Mouse (Mus musculus): ENCODE results near the gene Cfb. TPM values are rescaled to one million over a fixed set of nuclear protein-coding genes. Genes with fewer than 3 reads are reported as not detected.

Gene Cfb
- total and polyA plus RNA-seq, 3 experiments, result 0.19 to 3.1 TPM; not detected in 1

GRCm38 (mm10) chr17:34910982-34911381, 48.7 kb upstream of the Cfb start:
- TF ChIP-seq ZKSCAN1 (IDR thresholded peaks at IDR 0.05; ENCODE audit: low read depth, low read length) (no peak), NELFE (IDR thresholded peaks at IDR 0.05; ENCODE audit: low read depth, low read length) (no peak), ETS1 (IDR thresholded peaks at IDR 0.05; ENCODE audit: low read depth, low read length) (no peak), ZMIZ1 (IDR thresholded peaks at IDR 0.05; ENCODE audit: low read depth, low read length) (no peak), TCF12 (IDR thresholded peaks at IDR 0.05; ENCODE audit: low read depth, low read length) (no peak), TAL1 (IDR thresholded peaks at IDR 0.05; ENCODE audit: low read length) (no peak), UBTF (IDR thresholded peaks at IDR 0.05; ENCODE audit: borderline replicate concordance, insufficient read depth, low read depth, low read length) (no peak), MAZ (IDR thresholded peaks at IDR 0.05; ENCODE audit: low read depth, low read length) (no peak), MAX (IDR thresholded peaks at IDR 0.05; ENCODE audit: low read length) (no peak), E2F4 (IDR thresholded peaks at IDR 0.05; ENCODE audit: borderline replicate concordance, low read depth, low read length) (no peak), ZNF384 (IDR thresholded peaks at IDR 0.05; ENCODE audit: low read depth, low read length) (no peak), CHD2 (IDR thresholded peaks at IDR 0.05; ENCODE audit: low read length) (no peak), MAFK (IDR thresholded peaks at IDR 0.05; ENCODE audit: borderline replicate concordance, low read depth, low read length) (no peak)
- peaks cover 0 to 4% of the 10 kb centered on the region in 2 experiments; a peak in 2 of 4 replicates for H3K36me3 ChIP-seq (ENCODE audit: control insufficient read depth in 1 of 2, insufficient read depth in 2 of 2, low read length in 2 of 2)
- no peaks in the 10 kb centered on the region for H3K27me3 ChIP-seq (ENCODE audit: control insufficient read depth in 1 of 2, insufficient read depth in 2 of 2, low read length in 2 of 2)
- H3K4me3 ChIP-seq (ENCODE audit: control insufficient read depth in 1 of 2, insufficient read depth in 1 of 2, low read depth in 2 of 2, low read length in 2 of 2), result no peak overlapping the region
- no peak overlapping the region for H3K9ac ChIP-seq (ENCODE audit: control insufficient read depth, low read depth, low read length, poor library complexity, severe bottlenecking)
- no peak for DNase-seq (ENCODE audit: low read depth, low spot score)
- no peaks in the 10 kb centered on the region for H3K79me2 ChIP-seq (ENCODE audit: control insufficient read depth, insufficient read depth, low read length, poor library complexity)
- H3K9me3 ChIP-seq (replicated peaks; ENCODE audit: insufficient read depth, low read length), result no peaks in the 10 kb centered on the region
- no peaks in the 10 kb centered on the region for H3K4me1 ChIP-seq (ENCODE audit: control insufficient read depth in 1 of 2, insufficient read depth in 2 of 2, low read length in 2 of 2)
- no peak overlapping the region for H3K27ac ChIP-seq (ENCODE audit: control insufficient read depth, low read depth, low read length)

DNA sequence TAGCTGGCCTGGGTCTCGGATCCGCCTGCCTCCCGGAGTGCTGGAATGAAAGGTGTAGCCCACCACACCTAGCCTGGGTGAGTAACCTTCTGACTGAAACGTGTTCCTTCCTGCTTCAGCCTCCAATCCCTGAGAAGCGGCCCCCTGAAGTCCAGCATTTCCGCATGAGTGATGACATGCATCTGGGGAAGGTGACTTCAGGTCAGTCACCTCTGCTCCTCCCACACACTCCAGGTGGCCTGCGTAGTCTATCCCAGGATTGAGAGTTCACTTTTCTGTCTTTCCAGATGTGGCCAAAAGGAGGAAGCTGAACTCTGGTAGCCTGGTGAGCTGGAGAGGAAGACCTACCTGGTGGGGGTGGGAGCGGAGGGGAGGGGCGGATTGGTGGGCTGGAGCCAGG, 40.6 kb upstream of the Cfb start:
- peaks cover 0 to 9% of the 10 kb centered on the region in 2 experiments; a peak in 3 of 4 replicates for H3K4me1 ChIP-seq (ENCODE audit: control insufficient read depth in 1 of 2, insufficient read depth in 2 of 2, low read length in 2 of 2)
- DNase-seq (ENCODE audit: low read depth, low spot score), result no peak
- no peak overlapping the region for H3K27ac ChIP-seq (ENCODE audit: control insufficient read depth, low read depth, low read length)
- H3K27me3 ChIP-seq (ENCODE audit: control insufficient read depth in 1 of 2, insufficient read depth in 2 of 2, low read length in 2 of 2), result no peaks in the 10 kb centered on the region
- H3K4me3 ChIP-seq (ENCODE audit: control insufficient read depth in 1 of 2, insufficient read depth in 1 of 2, low read depth in 2 of 2, low read length in 2 of 2), result no peak overlapping the region
- TF ChIP-seq POLR2AphosphoS2 (IDR thresholded peaks at IDR 0.05; ENCODE audit: low read length) (no peak), GABPA (IDR thresholded peaks at IDR 0.05; ENCODE audit: low read depth, low read length) (no peak), CHD2 (IDR thresholded peaks at IDR 0.05; ENCODE audit: low read length) (no peak), POLR2A (IDR thresholded peaks at IDR 0.05; ENCODE audit: control insufficient read depth in 1 of 2, insufficient read depth in 1 of 2, low read depth in 1 of 2, low read length in 2 of 2, poor library complexity in 1 of 2) (no peak), TBP (IDR thresholded peaks at IDR 0.05; ENCODE audit: low read depth, low read length) (no peak), CTCF (IDR thresholded peaks at IDR 0.05 in 2 of 3, conservative IDR thresholded peaks at IDR 0.05 in 1 of 3; ENCODE audit: control insufficient read depth in 1 of 3, insufficient read depth in 1 of 3, low read depth in 2 of 3, low read length in 3 of 3, poor library complexity in 1 of 3, severe bottlenecking in 1 of 3) (no peak), HCFC1 (IDR thresholded peaks at IDR 0.05; ENCODE audit: low read depth, low read length) (no peak), E2F4 (IDR thresholded peaks at IDR 0.05; ENCODE audit: borderline replicate concordance, low read depth, low read length) (no peak), SMC3 (IDR thresholded peaks at IDR 0.05; ENCODE audit: low read depth, low read length) (no peak), RAD21 (IDR thresholded peaks at IDR 0.05; ENCODE audit: low read depth, low read length) (no peak), ELF1 (IDR thresholded peaks at IDR 0.05; ENCODE audit: low read depth, low read length) (no peak), CHD1 (IDR thresholded peaks at IDR 0.05; ENCODE audit: low read depth, low read length) (no peak), KAT2A (conservative IDR thresholded peaks at IDR 0.05; ENCODE audit: low read depth, low read length) (no peak), NRF1 (IDR thresholded peaks at IDR 0.05; ENCODE audit: insufficient read depth, low read depth, low read length, poor library complexity, severe bottlenecking) (no peak), EP300 (IDR thresholded peaks at IDR 0.05; ENCODE audit: low read depth in 1 of 2, low read length in 2 of 2) (no peak), JUND (IDR thresholded peaks at IDR 0.05; ENCODE audit: low read depth, low read length) (no peak), MEF2A (IDR thresholded peaks at IDR 0.05; ENCODE audit: extremely low read depth, insufficient replicate concordance, low read depth, low read length, poor library complexity, severe bottlenecking) (no peak), RCOR1 (IDR thresholded peaks at IDR 0.05; ENCODE audit: low read depth, low read length) (no peak), GATA1 (IDR thresholded peaks at IDR 0.05; ENCODE audit: low read depth, low read length) (no peak), MYB (IDR thresholded peaks at IDR 0.05; ENCODE audit: low read depth, low read length) (no peak)
- H3K36me3 ChIP-seq (ENCODE audit: control insufficient read depth in 1 of 2, insufficient read depth in 2 of 2, low read length in 2 of 2), result peaks cover 4 to 7% of the 10 kb centered on the region in 2 experiments; a peak in 3 of 4 replicates
- H3K9me3 ChIP-seq (replicated peaks; ENCODE audit: insufficient read depth, low read length), result no peaks in the 10 kb centered on the region
- peaks cover 20% of the 10 kb centered on the region for H3K79me2 ChIP-seq (ENCODE audit: control insufficient read depth, insufficient read depth, low read length, poor library complexity)
- H3K9ac ChIP-seq (ENCODE audit: control insufficient read depth, low read depth, low read length, poor library complexity, severe bottlenecking), result no peak overlapping the region

All from MEL (cell line).